8 mouse cellular contexts compared by ENCODE assay signal in the genomic region with DNA sequence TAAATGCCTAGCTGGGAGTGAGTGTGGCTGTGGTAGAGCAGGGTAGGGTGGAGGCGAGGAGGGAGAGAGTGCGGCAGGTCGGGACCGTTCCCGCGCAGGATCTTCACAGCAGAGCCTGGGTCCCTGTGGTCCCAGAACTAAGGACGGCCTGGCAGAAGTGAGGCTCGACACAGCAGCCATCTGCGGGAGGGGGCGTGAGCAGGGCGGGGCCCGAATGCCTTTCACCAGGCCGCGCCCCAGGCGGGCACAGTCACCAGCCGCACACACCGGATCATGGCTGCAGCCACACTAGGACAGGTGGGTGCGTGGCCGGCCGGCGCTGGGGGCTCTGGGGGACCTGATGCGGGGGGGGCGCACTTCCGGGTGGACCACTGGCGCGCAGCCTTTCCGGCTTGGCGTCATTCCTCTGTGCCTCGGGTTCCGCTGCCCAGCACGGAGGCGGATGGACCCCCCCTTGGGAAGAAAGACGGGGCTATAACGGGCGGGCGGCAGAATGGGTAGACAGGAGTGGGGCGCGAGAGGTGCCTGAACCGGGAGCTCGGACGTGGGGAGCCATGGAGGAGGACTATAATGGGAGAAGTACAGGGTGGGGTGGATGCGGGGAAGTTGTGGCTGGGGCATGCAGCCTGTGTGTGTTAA. TPM values are rescaled to one million over a fixed set of nuclear protein-coding genes. Genes with fewer than 3 reads are reported as not detected.
DNase-seq lines count a peak whose midpoint lies in the region; ATAC-seq and TF ChIP-seq lines count a peak whose summit lies in the region.

A gene (plus strand): TSS at position 51 of the 639 bp plus-strand sequence.

- peak within 1 kb of the TSS; percentile 75 for H3K9ac ChIP-seq in hindbrain, postnatal 0 days (replicated peaks; ENCODE audit: low read length)

- H3K9me3 ChIP-seq in hindbrain, postnatal 0 days (ENCODE audit: low read length), result no peaks in the 10 kb centered on the region

- TF ChIP-seq CTCF in hindbrain, postnatal 0 days (IDR thresholded peaks at IDR 0.05; ENCODE audit: low read depth), result no peak

- peak; percentile 70 for ATAC-seq in hindbrain, postnatal 0 days

- H3K27me3 ChIP-seq in hindbrain, postnatal 0 days (ENCODE audit: insufficient read depth, low read length), result no peaks in the 10 kb centered on the region

- WGBS in hindbrain, postnatal 0 days, result 1% methylated on average over 40 of the region's 42 CpGs

- peak within 1 kb of the TSS; percentile 56 for H3K4me3 ChIP-seq in hindbrain, postnatal 0 days (ENCODE audit: low read length)

- peak within 1 kb of the TSS; percentile 89 for H3K27ac ChIP-seq in hindbrain, postnatal 0 days

- H3K4me1 ChIP-seq in hindbrain, postnatal 0 days (ENCODE audit: insufficient read depth, low read length), result peaks cover 16% of the 10 kb centered on the region

- peak within 1 kb of the TSS; percentile 78 for H3K4me2 ChIP-seq in hindbrain, postnatal 0 days (ENCODE audit: low read depth, low read length)

- DNase-seq in adrenal gland, adult (ENCODE audit: inconsistent age in 2 of 2, low spot score in 1 of 2), result peak; percentile 87 to 92
- peak; percentile 83 for DNase-seq in embryo, embryonic 10 days (ENCODE audit: low spot score)
- DNase-seq in gastrocnemius, postnatal 10 days, result peak; percentile 76
- peak; percentile 86 for DNase-seq in hindbrain, postnatal 0 days (ENCODE audit: low spot score)
- DNase-seq in left cerebral cortex, adult 18-20 months (ENCODE audit: low spot score in 2 of 2), result peak; percentile 62 to 70
- DNase-seq in lung, postnatal 4 days, result peak; percentile 83 to 89
- peak; percentile 65 for DNase-seq in retina, postnatal 7 days (ENCODE audit: low read depth, low spot score)
- DNase-seq in urinary bladder, adult 2 months (ENCODE audit: low spot score), result peak; percentile 70

- H3K36me3 ChIP-seq in hindbrain, postnatal 0 days (ENCODE audit: insufficient read depth, low read length), result no peaks in the 10 kb centered on the region

RNA-seq across cellular contexts. Expression of the gene that starts here (rescaled TPM):
- total RNA-seq in gastrocnemius, postnatal 10 days (2021), result 10 to 100 TPM; 24.0 to 25.2 TPM
- 11.1 and 17.8 TPM in 2 replicates for total RNA-seq in hindbrain, postnatal 0 days (2014; rRNA removed)
- 19.0 and 19.6 TPM in 2 replicates for polyA plus RNA-seq in hindbrain, postnatal 0 days (2015; fragmentation: Nextera tagmentation; extraction: Ambion mirVana)
- 10 to 100 TPM; 25.3 to 26.9 TPM for total RNA-seq in left cerebral cortex, adult 18-20 months (2021)
- 48.1 and 58.5 TPM in 2 replicates for polyA plus RNA-seq in urinary bladder, adult 2 months (2012; rRNA removed)

Comparison
In these comparisons a context has a peak if more than half of its experiments do, and no peak if none do; other contexts are left out.
1. Peak in every context shown above with its lines: DNase-seq, ATAC-seq, H3K4me3 ChIP-seq and H3K27ac ChIP-seq.